Mouse (Mus musculus): ENCODE data around the gene Gm28308. TPM values are rescaled to one million over a fixed set of nuclear protein-coding genes. Genes with fewer than 3 reads are reported as not detected.

Gene Gm28308
- total RNA-seq, 2 experiments from 2014 or later, result not detected

Other genes with a start within 250 kb of the Gm28308 start
- gene Skap2, start 200.8 kb downstream of the Gm28308 start, total RNA-seq (2023), result 100 to 1,000 TPM; 199 to 208 TPM
- not detected for gene Hoxa1, start 55.0 kb downstream of the Gm28308 start, total RNA-seq (2023)
- under 1 TPM in 1 of 2 experiments, not detected in 1; 0.27 TPM for gene Hoxa2, start 48.5 kb downstream of the Gm28308 start, total RNA-seq (2023)
- not detected for gene 5730596B20Rik, start 35.8 kb downstream of the Gm28308 start, total RNA-seq (2023)
- gene Hoxa4, start 21.6 kb downstream of the Gm28308 start, total RNA-seq (2023), result under 1 TPM in 1 of 2 experiments, not detected in 1; 0.22 TPM
- under 1 TPM; 0.18 to 0.20 TPM for gene Hoxa5, start 8.8 kb downstream of the Gm28308 start, total RNA-seq (2023)
- not detected for gene Hoxa6, start 4.6 kb downstream of the Gm28308 start, total RNA-seq (2023)
- gene Hoxa3, start within 50 bp of the Gm28308 start, total RNA-seq (2023), result not detected
- gene Hoxa7, start 8.5 kb upstream of the Gm28308 start, total RNA-seq (2023), result under 1 TPM; 0.38 to 0.46 TPM
- under 1 TPM; 0.97 to 1.00 TPM for gene Hoxa9, start 17.8 kb upstream of the Gm28308 start, total RNA-seq (2023)
- not detected for gene Hoxa10, start 27.5 kb upstream of the Gm28308 start, total RNA-seq (2023)
- gene Hoxa11, start 32.5 kb upstream of the Gm28308 start, total RNA-seq (2023), result not detected
- not detected for gene Hoxa13, start 47.5 kb upstream of the Gm28308 start, total RNA-seq (2023)
- not detected for gene Evx1, start 100.2 kb upstream of the Gm28308 start, total RNA-seq (2023)